8 mouse cellular contexts compared by ENCODE assay signal in genomic region chr14:74913381-74914230, GRCm38 (mm10). TPM values are rescaled to one million over a fixed set of nuclear protein-coding genes. Genes with fewer than 3 reads are reported as not detected.
DNase-seq lines count a peak whose midpoint lies in the region; TF ChIP-seq lines count a peak whose summit lies in the region.

No protein-coding gene starts in this region.

- no peak for TF ChIP-seq POLR2A in kidney, adult 2 months (IDR thresholded peaks at IDR 0.05; ENCODE audit: low read depth, low read length)
- TF ChIP-seq POLR2A in myocyte (IDR thresholded peaks at IDR 0.05; ENCODE audit: insufficient read length, low read depth): no peak

- peaks cover 87% of the 10 kb centered on the region for H3K79me2 ChIP-seq in myocyte (ENCODE audit: control insufficient read depth, insufficient read depth)

- peak; percentile 36 to 50 for DNase-seq in heart, adult 9 months (ENCODE audit: low spot score in 2 of 2)
- DNase-seq in heart, embryonic 10.5 days (ENCODE audit: low spot score): no peak
- peak; percentile 40 to 55 for DNase-seq in adrenal gland, postnatal 36 days
- DNase-seq in kidney, adult 2 months: peak; percentile 75
- DNase-seq in layer of hippocampus, postnatal 25 days (ENCODE audit: extremely low spot score in 1 of 2, low spot score in 1 of 2): no peak
- no peak for DNase-seq in yolk sac, embryonic 10.5 days (ENCODE audit: low spot score)
- DNase-seq in thymus, postnatal 36 days: no peak

- H3K36me3 ChIP-seq in heart, embryonic 10.5 days: no peaks in the 10 kb centered on the region
- no peaks in the 10 kb centered on the region for H3K36me3 ChIP-seq in kidney, adult 2 months (ENCODE audit: control insufficient read depth, insufficient read depth, low read length)
- no peaks in the 10 kb centered on the region for H3K36me3 ChIP-seq in myocyte (ENCODE audit: control insufficient read depth, insufficient read depth)

- H3K4me1 ChIP-seq in heart, embryonic 10.5 days: peaks cover 52% of the 10 kb centered on the region
- H3K4me1 ChIP-seq in kidney, adult 2 months (ENCODE audit: control insufficient read depth, insufficient read depth, low read length): peaks cover 21% of the 10 kb centered on the region

- no peaks in the 10 kb centered on the region for H3K9me3 ChIP-seq in heart, embryonic 10.5 days

- H3K27ac ChIP-seq in heart, embryonic 10.5 days: no peak overlapping the region
- H3K27ac ChIP-seq in kidney, adult 2 months (ENCODE audit: insufficient read depth, low read depth, low read length): peak overlapping the region; percentile 41

- H3K4me2 ChIP-seq in myocyte (ENCODE audit: low read depth): no peak overlapping the region

- H3K27me3 ChIP-seq in heart, embryonic 10.5 days (ENCODE audit: insufficient read depth, poor library complexity, severe bottlenecking): no peaks in the 10 kb centered on the region
- no peaks in the 10 kb centered on the region for H3K27me3 ChIP-seq in kidney, adult 2 months (replicated peaks; ENCODE audit: control insufficient read depth, insufficient read depth, low read length)
- H3K27me3 ChIP-seq in myocyte (ENCODE audit: control insufficient read depth, insufficient read depth, insufficient read length): no peaks in the 10 kb centered on the region

- no peak overlapping the region for H3K4me3 ChIP-seq in heart, embryonic 10.5 days
- 0 out of 2 replicates have a peak overlapping the region, but pooled peaks have one; percentile 3 for H3K4me3 ChIP-seq in kidney, adult 2 months (ENCODE audit: insufficient read depth, low read depth, low read length)
- H3K4me3 ChIP-seq in myocyte: no peak overlapping the region

- WGBS in heart, embryonic 10.5 days: 84% methylated on average over 20 of the region's 20 CpGs
- WGBS in kidney, adult 2 months: 43% methylated on average over 20 of the region's 20 CpGs

- no peak overlapping the region for H3ac ChIP-seq in myocyte (ENCODE audit: control insufficient read depth, insufficient read length)

- TF ChIP-seq CTCF in kidney, adult 2 months (conservative IDR thresholded peaks at IDR 0.05; ENCODE audit: insufficient read depth, insufficient read length, low read depth, low read length): no peak

TF ChIP-seq in myocyte, 11 proteins besides CTCF, POLR2A, EP300 and RAD21:
- TF ChIP-seq TCF12 (IDR thresholded peaks at IDR 0.05; ENCODE audit: insufficient read depth, poor library complexity, severe bottlenecking): no peak
- no peak for TF ChIP-seq TCF3 (IDR thresholded peaks at IDR 0.05; ENCODE audit: insufficient read length, low read depth)
- 0 out of 2 replicates have a peak, but pooled peaks have one; percentile 24 for TF ChIP-seq CEBPB (IDR thresholded peaks at IDR 0.05; ENCODE audit: insufficient read depth, poor library complexity, severe bottlenecking)
- no peak for TF ChIP-seq SRF (IDR thresholded peaks at IDR 0.05; ENCODE audit: control insufficient read depth, insufficient read length, low read depth)
- no peak for TF ChIP-seq REST (IDR thresholded peaks at IDR 0.05; ENCODE audit: insufficient read depth, insufficient read length)

RNA-seq across cellular contexts. Expression of gene Lrch1, which starts 34.1 kb away (rescaled TPM):
- polyA plus RNA-seq in heart, embryonic 10.5 days (2016; fragmentation: Nextera tagmentation; extraction: Ambion mirVana): 10.1 and 14.4 TPM in 2 replicates
- 10 to 100 TPM; 12.4 to 13.7 TPM for total RNA-seq in adrenal gland, postnatal 36 days (2021)
- polyA plus RNA-seq in kidney, adult 2 months (2012; rRNA removed): 8.2 and 8.4 TPM in 2 replicates
- 9.9 TPM for polyA plus RNA-seq in myocyte (2012; fragmentation: generic; extraction: Trizol)
- total RNA-seq in layer of hippocampus, postnatal 25 days (2021): 10 to 100 TPM; 17.8 to 18.9 TPM

Comparison
In these comparisons a context has a peak if more than half of its experiments do, and no peak if none do; other contexts are left out.
1. DNase-seq: peak in heart, adult 9 months (2 of 2), adrenal gland, postnatal 36 days (2 of 2) and kidney, adult 2 months (single experiment); none in heart, embryonic 10.5 days (single experiment), layer of hippocampus, postnatal 25 days (0 of 2), yolk sac, embryonic 10.5 days (single experiment) and thymus, postnatal 36 days (0 of 2).